Mouse (Mus musculus): ENCODE results near the gene Gm10053.
"Not testable (repeated sequence)": the region's sequence is repeated elsewhere in the genome, so short reads cannot be mapped to it uniquely, and the experiment has no call there.

Gene Gm10053

DNA sequence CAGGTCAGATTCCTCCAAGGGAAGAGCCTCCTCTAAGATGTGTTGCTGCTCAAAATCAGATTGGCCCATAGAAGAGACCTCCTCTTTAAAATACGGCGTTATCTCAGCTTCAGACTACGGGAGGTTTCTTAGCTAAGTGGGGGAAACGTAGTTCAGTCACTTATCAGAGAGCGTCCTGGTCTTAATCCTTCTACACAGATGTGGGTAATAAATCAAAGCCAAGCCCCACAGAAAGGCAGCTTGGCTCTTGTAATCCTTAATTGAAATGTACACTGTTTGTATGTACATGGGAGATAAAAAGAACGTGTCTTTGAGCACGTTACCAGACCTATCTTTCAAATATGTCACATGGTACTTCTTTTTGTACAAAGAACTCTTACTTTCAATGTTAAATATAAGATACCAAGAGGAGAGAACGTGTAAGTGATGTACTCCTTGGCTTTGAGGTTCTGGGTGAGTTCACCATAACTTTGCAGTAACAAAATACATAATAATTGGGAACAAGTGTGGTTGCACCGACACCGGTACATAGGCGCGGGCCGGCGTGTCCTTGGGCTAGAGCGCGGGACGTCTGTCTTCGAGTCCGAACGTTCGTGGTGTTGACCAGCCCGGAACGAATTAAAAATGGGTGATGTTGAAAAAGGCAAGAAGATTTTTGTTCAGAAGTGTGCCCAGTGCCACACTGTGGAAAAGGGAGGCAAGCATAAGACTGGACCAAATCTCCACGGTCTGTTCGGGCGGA lies at the start of gene Gm10053:
Gene Gm10053 (plus strand): TSS at position 558 of the 742 bp plus-strand sequence.
- DNase-seq (ENCODE audit: low spot score) = not testable (repeated sequence)

DNA sequence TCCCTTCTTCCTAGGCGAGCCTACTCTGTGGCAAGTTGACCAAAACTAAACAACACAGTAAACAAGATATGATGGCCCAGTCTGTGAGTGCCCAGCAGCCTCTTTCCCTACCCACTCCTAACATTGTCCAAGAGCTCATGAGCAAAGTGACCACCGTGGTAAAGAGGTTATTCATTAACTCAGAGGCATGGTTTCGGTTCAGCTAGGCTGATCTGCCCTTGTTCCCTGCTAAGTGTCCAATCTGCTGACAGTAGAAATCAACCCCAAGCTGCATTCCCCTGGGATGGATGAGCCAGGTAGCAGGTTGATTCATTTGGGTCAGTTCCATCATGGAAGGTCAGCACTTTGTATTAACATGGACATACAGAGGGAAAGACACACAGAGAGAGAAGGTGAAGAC lies 33.4 kb upstream of the Gm10053 start:
- no peak for DNase-seq (ENCODE audit: low spot score)

DNA sequence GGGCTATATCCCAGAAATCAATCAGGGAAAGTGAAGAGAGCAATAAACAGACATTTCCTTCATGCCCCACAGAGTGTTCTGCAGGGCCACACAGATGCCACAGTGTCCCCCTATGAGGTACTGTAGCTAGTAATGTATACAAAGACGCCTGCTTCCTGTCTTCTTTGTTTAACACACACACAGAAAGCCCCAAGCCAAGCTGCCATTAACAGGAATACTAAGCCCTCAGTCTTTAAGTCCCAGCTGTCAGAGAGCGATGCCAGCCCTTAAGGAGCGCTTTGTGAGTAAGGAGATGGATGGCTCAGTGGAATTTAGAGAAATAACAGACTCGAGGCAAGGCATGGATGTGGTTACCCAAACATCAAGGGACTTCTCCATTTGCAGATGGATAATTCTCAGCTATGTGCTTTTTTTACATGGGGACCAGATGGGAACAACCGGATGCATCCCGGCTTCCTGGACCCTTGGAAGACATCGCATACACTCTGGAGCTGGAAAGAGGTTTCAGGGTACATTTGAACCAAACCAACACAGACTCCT lies 30.4 kb upstream of the Gm10053 start:
- no peak for DNase-seq (ENCODE audit: low spot score)

GRCm38 (mm10) chr19:24848345-24848744 lies 27.1 kb upstream of the Gm10053 start:
- no peak for DNase-seq (ENCODE audit: low spot score)

DNA sequence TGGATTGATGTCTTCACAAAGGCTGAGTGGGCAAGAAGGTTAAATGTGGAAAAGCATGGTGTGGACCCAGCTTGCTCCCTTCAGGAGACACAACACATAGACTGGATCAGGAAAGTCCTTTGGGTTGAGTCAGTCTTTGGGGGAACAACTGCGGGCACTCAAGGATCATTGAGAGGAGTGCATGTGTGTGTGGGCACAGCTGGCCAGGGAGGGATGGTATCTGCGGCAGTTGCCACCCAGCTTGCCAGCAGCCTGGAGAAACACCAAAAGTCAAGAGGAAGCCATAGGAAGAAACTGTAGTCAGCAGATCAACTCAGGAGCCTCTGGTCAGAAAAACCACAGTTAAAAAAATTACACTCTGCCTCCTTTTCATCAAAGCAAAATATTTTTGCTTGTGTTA lies 26.6 kb upstream of the Gm10053 start:
- DNase-seq (ENCODE audit: low spot score) = no peak

DNA sequence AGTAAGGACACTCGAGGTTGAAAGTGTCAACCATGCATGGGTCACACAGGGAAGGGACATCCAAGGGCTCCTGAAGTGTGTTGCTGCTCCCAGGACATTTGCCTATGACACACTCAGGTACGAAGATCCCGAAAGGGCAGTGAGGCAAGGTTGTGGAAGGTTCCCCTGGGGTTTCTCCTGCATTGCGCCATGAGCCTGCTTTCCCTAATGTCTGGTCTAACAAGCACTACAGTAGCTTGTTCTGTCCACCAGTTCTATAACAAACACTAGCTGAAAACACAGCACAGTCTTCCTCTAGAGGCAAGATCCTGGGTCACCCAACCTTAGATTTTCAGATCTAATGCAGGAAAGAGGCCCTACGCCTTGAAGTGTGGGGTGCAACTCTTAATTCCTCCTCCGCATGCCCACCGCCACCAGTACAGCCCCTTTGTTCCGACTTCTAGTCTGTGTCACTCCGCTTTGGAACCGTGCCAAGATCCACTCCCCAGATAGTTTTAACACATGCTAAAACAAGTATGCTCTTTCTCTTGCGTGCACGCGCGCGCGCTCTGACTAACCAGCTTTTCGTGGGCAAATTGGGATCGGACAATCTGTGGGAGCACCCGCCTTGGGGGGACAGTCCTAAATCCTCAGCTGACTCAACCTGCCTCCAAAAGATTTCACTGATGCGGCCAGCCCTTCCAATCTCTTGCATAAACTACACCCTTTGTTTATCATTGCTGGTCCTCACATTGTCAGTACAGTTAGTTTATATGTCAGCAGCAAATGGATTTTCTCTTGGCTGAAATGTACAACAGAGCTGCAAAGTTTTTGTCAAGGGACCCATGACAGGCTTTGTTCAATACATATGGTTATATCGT lies 23.8 kb upstream of the Gm10053 start:
- no peak for DNase-seq (ENCODE audit: low spot score)

DNA sequence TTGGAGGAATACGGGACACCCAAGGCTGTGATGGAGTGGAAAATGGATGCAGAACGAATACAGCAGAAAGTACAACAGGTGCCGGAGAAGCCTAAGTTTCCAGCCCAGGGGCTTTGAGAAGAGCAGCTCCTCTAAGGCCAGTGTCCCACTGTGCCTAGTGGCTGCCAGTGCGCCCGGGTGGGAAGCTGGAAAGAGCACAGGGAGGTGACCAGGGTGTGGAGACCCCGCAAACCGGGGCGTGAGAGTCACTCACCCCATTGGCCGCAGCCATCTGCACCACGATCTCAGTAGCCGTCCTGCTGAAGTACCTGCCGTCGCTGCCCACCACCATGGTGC lies 14.2 kb upstream of the Gm10053 start:
- DNase-seq (ENCODE audit: low spot score) = no peak

DNA sequence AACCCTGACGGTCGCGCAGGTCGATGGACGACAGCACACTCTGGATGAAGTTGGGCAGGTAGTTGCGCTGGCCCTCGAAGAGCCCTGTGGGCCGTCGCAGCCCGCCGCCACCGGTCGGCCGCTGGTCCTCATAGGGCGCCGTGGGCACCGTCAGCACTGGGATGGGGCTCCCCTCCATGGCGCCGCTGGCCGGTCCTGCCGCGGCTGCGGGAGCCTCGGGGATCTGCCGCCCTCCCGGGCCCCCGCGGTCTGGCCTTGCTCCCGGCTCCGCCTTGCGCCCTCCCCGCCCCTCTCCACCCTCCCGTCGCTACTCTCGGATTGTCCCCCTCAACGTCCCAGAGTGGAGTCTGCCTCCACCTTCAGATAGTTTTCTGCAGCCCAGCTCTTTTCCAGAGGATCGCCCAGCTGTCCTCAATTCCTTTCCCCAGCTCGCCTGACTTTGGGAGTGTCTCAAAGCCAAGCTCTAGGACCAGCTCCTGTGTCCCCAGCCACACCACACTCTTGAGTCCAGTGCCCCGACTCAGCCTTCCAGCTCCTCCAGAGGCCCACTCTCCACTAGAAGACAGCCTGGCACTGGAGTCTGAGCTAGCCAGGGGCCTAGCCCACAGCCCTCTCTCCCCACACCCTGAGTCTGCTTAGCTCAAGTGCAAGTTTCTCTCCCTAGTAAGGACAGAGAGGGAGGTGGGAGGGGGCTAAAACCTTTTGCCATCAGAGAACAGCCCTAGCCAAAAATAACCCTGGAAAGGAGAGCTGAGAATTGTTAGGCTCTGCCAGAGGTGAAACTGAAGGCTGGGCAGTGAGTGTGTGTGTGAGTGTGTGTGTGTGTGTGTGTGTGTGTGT lies 13.7 kb upstream of the Gm10053 start, which contains the start of gene Pgm5:
Gene Pgm5 (minus strand): TSS at position 244 of the 840 bp plus-strand sequence.
- no peak for DNase-seq (ENCODE audit: low spot score)

GRCm38 (mm10) chr19:24865436-24865835 lies 10.1 kb upstream of the Gm10053 start:
- no peak for DNase-seq (ENCODE audit: low spot score)

DNA sequence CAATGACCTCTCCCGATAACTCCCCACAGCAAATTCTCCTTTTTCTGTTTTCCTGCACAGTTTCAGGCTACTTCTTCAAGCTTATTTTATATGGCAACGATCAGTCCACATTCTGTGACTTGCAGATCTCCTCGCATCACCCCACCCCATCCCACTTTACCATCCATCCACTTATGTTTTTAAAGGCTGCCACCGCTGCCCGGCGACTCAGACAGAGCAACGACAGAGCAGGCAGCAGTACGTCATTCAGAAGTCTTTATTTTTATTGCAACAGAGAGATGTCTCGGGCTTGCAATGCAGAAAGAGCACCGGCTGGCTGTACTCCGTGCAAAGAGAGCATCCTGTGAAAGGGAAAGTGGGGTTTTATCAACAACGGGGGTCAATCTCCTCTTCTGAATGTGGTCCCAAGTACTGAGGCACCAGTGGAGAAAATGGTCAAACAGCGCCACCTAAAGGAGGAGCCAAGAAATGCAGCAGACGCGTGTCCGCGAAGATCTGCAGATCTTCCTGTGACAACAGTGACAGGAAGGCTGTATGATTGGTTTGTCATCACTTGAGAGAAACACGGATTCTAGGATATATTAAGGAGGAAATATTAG lies 4.3 kb upstream of the Gm10053 start:
- DNase-seq (ENCODE audit: low spot score) = no peak

GRCm38 (mm10) chr19:24873873-24874272 lies 1.6 kb upstream of the Gm10053 start:
- DNase-seq (ENCODE audit: low spot score) = no peak

- no peak for DNase-seq (ENCODE audit: low spot score)
Observed at GRCm38 (mm10) chr19:24881237-24881636, 5.8 kb downstream of the Gm10053 start.

DNA sequence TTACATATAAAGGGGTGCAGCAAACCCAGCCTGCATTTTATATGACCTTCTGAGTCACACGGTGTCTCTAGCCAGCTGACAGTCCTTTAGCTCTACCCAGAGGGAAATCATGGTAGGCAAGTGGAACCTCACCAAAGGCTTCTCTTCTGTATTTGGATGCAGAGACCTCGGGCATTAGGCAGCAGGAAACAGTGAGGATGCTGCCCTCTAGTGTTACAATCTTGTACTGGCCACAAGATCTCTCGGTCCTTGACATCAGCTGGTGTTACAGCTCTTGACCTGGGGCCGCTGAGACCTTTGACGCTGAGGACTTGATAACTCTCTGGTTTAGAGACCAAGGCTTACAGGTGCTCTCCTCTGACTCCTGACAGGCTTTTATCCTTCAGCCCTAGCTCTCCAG lies 10.0 kb downstream of the Gm10053 start:
- peak; percentile 14 for DNase-seq (ENCODE audit: low spot score)

GRCm38 (mm10) chr19:24886888-24887287 lies 11.4 kb downstream of the Gm10053 start:
- DNase-seq (ENCODE audit: low spot score) = no peak

DNA sequence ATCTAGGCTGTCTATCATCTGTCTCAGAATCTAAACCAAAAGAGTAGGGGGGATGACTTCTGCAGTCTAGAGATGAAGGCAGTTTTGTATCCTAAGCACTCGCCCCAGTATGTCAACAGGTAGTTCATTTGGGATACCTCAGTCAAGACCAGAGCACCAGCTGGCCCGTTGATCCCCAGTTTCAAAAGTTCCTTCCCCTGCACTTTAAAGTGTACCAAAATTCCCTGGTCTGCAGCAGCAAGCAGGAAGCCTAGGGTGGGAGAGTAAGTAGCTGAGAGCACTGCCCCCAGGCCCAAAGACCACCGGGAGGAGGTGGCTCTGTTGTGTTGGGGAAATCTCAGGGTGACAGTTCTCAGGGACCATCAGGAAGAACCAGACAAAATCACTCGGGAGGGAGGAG lies 21.1 kb downstream of the Gm10053 start:
- DNase-seq (ENCODE audit: low spot score) = no peak

DNA sequence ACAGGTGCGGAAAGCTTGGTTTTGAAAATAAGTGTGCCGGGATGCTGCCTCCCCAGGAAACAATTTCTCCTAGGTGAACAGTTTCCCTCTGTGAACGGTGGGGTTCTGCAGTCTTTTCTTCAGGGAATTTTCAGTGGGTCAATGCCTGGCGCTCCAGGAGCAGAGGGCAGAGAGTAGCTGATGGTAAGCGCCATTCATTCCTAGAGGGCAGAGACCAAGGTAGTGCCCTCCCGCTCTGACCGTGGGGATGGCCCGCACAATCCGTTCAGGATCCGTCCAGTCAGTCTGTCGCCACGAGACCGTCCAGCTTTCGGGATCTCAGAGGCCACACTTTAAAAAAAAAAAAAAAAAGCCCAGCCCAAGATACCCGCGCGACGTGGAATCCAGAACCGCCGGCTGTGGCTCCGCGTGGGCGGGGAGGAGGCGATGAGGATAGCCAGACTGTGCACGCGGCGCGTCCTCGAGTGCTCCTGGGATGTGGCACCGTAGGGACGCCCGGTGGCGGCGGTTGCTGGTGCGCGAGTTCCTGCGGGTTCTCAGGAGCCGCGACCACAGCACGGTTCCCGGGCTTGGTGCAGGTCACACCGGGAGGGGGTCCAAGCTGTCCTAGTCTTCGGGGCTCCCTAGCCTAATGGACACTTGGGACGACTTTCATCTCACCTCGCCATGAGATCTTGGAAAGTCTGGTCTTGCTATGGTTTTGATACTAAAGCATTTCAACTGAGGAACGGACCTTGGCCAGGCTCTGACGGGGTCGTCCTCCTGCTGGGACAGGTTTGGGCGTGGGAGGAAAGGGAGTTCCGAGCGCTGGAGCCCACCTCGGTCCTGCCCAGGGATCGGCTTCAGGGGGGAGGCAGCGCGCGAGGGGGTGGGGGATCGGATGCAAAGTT lies 21.8 kb downstream of the Gm10053 start:
- no peak for DNase-seq (ENCODE audit: low spot score)

DNA sequence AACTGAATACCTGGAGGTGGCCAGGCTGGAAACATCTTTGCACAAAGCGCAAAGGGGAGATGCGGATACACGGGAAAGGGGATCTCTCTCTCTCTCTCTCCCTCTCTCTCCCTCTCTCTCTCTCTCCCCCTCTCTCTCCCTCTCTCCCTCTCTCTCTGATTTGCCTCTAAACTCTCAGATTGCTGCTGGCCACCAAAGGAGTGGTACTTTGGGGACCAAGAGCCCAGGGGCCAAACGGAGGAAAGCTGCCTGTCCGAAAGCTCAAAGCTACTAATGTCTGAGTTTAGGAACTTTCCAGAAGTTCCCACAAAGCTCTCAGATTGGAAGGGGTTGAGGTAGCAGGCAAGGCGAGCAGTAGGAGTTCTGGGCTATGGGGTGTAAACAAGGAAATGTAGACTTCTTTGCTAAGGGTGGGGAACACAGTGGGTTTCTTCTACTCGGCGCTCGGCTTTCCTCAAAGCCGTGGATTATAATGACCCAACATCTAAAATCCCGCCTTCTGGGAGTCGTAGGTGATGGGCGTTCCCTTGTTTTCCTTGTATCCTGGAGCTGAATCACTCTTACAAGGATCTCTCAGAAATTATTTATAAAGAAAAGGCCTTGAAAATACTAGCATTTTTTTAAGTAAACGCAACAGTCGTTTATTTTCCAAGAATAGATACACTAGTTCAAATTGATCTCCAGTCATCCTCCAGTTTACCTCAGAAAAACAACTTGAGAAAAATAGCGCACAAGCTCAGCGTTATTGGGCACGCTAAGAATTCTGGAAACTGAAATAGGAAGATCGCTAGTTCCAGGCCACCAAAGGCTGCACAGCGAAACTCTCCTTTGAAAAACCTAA lies 22.6 kb downstream of the Gm10053 start:
- no peak for DNase-seq (ENCODE audit: low spot score)

DNA sequence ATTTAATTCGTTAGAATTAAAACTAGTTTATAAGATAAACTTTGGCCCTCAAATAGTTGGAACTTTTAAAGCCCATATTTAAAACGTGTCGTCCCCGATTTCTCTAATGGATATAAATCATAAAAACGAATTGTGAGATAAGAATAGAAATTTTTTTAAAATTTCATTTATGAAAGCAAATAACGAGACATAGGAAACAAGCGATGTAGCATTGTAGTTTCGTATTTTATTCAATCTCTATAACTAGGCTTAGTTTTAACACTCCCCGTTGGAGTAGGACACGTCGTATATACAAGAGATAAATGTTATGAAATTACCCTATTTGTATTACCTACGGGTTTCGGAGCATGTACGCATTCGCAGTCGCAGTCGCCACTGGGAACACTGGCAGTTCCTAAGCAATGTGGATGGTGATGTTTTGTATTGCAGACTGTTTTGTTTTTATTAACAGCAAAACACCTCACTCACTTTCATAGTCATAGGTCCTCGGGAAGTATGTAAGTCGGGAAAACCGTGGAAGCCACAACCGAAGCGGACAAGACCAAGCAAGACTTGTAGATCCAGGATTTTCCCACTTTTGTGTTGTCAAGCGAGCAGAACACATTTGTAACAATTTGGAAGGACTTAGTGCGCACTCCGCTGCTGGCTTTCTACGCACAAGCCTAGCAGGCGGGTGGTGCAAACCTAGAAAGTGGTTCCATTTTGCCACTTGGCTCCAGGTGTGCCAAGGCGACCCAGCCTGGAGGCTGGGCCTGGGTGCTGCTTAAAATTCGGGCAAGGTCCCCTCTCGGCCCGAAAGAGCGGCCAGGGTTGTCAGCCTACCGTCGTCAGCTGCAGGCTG lies 23.5 kb downstream of the Gm10053 start:
- DNase-seq (ENCODE audit: low spot score) = no peak
